Mouse (Mus musculus) cerebellum, postnatal 36 days (tissue): ENCODE results near the gene Ppp1r11.

Experiments used
- DNase-seq, 2 experiments: peaks; one replicate each; pipeline ENCODE4 v3.0.0; 2021 to 2022; ENCODE audit warnings: mixed read lengths in 2 of 2

The Ppp1r11 gene

DNA sequence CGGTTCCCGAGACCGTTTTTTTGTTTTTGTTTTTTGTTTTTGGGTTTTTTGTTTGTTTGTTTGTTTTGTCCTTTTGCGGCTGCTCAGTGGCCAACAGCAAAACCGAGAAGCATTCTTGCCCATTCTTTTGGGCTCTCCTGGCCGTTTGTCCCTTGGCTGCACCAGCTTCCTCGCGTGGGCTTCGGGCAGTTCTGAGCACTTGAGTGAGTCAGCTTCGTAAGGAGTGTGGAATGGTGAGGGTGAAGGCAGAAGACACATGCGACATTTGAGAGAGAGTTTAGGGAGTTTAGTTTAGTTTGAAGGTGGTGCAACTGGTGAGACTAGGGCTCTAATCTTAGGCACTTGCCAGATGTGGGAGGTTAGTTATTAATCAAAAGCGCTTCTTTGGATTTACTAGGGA, 7.3 kb upstream of the Ppp1r11 start:
- peak in 1 of 2 experiments; percentile 6 for DNase-seq

DNA sequence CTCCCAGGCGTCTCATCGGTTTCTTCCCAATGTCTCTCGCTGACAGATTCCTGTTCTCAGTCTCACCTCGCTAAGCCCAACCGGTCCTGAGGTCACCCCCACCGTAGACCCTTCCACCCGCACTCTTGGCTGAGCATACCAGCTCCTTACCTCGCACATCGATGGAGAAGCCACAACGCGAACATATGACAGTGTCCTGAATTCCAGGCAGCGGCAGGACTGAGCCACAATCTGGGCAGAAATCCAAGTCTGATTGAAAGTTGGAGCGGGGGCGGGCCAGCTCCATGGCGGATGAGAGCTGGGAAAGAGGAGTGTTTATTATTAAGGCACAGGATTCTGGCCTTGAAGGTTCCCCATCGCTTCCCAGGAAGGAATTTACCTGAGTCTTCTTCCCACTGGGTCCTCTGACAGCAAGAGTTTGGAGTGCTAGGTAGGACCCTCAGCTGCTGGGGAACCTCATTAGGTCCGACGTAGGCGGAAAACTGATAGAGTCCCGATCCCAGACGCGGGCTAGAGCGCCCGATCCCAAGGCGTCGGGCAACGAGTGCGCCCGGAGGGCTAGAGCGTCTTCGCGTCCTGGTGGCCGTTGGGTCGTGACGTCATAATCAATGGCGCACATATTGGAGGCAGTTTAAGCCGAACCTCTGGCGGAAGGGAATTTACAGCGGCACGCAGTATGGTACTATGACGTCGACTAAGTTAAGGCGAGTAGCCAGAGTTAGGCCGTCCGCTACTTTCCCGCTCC, 6.6 kb upstream of the Ppp1r11 start, which contains the start of the genes Znrd1 and Znrd1as:
Gene Znrd1, minus strand, starts transcription at position 561 of the 745 bp plus-strand sequence.
Gene Znrd1as, plus strand, starts transcription at position 594 of the 745 bp plus-strand sequence.
- peak; percentile 93 to 94 for DNase-seq

- DNase-seq = no peak
These were observed 1.5 kb upstream of the Ppp1r11 start for GRCm38 (mm10) chr17:36953062-36953461.

DNA sequence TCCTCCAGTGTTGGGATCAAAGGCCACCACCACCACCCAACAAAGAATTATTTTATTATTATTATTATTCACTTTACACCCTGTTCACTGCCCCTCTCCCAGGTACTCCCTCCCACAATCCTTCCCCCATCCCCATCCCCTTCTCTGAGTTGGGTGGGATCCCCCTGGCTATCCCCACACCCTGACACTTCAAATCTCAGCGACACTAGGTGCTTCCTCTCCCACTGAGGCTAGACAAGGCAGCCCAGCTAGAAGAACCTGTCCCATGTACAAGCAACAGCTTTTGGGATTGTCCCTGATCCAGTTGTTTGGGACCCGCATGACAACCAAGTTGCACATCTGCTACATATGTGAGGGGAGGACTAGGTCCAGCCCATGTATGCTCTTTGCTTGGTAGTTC, 1.1 kb upstream of the Ppp1r11 start:
- no peak for DNase-seq

GRCm38 (mm10) chr17:36949265-36949664, 2.3 kb downstream of the Ppp1r11 start:
- DNase-seq = no peak

DNA sequence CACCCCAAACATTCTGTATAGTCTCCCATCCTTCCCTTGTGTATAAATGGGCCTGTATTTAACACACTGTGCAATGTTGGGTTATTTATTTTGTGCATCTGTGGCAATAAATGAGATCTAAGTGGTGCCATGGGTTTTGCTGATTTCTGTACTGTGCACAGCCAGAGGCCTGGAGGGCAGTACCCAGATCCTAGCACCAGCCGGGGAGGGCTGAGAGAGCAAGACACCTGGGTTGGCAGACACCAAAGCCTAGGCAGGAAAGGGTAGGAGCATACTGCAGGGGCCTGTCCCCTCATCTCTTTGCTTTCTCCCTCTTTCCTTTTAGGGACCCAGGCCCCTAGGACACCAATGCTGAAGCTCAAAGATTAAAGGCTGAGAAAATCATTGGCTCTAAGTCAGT, 3.3 kb downstream of the Ppp1r11 start:
- DNase-seq = no peak

- DNase-seq = peak; percentile 66 to 68
These were observed 4.3 kb downstream of the Ppp1r11 start for GRCm38 (mm10) chr17:36947051-36947819.

GRCm38 (mm10) chr17:36944121-36944775, 7.3 kb downstream of the Ppp1r11 start:
- no peak for DNase-seq

DNA sequence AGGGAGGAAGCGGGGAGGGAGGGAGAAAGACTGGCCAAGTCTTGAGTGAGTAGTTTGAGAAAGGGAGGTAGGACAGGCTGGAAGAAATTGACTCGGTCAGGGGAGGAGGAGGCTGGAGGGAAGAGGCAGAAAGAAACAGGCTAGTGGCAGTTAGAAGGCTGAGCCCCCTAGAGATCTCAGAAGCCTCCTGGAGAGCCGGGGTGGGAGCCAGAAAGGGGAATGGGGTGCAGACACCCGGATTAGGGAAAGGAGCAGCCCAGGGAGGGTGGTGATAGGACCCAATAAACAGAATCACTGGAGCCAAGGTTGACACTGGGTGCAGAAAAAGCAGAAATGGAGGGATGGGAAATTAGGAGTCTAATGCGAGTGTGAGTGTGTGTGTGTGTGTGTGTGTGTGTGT, 7.8 kb downstream of the Ppp1r11 start:
- no peak for DNase-seq

GRCm38 (mm10) chr17:36942791-36943471, 8.6 kb downstream of the Ppp1r11 start, which contains the start of gene Rnf39:
Gene Rnf39, plus strand, starts transcription at chr17:36942918.
- peak; percentile 30 to 41 for DNase-seq

DNA sequence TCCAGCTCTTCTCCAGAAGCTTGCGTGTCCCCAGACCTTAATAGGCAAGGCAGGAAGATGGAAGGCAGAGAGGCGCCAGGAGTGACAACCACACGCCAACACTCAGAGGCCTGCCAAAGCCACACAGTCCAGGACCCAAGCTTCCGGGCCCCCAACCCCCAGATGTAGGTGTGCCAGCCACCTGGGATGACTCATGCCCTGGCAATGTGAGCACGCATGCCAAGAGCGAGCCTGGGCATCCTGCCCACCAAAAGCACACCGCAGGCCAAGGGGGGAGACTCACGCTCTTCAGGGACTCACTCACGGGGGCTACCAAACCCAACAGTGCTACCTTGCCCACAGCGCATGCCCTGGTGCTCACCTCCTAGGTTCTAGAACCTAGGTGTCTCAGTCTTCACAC, 9.2 kb downstream of the Ppp1r11 start:
- DNase-seq = peak; percentile 68 to 77

DNA sequence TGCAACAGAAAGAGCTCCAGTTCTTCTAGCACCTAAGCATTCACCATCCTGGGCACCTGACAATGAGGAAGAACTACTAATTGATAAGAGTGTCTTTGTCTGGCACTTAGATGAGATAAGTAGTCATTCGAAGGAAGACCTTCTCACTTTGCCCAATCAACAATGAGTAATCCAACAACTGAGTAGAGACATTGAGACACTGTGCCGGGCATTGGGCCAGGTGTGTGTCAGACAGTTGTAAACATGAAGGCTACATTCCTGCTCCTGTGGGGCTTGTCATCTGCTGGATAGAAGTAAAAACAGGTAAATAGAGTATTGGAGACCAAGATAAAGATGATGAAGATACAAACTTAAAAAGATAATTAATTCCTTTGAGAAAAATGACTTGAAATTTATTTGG, 13.5 kb downstream of the Ppp1r11 start:
- no peak for DNase-seq

- DNase-seq = no peak
These were observed 19.7 kb downstream of the Ppp1r11 start for GRCm38 (mm10) chr17:36931806-36932205.

DNA sequence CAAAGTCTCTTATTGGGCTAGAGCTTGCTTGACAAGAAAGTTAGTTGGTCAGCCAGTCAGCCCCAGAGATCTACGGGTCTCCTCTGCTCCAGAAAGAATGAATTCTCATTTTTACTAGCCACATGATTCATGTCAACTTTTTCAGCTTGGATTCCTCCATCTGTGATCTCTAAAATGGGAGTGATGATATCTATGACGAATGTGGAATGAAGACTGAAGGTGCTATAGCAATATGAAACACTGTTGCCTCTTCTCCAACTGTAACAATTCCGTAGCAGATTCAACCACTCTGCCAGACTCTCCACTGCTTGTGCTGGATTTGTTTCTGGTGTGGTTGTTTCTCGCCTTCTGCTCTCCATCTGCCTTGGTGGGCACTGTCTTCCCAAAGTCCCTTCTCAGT, 20.4 kb downstream of the Ppp1r11 start:
- no peak for DNase-seq

DNA sequence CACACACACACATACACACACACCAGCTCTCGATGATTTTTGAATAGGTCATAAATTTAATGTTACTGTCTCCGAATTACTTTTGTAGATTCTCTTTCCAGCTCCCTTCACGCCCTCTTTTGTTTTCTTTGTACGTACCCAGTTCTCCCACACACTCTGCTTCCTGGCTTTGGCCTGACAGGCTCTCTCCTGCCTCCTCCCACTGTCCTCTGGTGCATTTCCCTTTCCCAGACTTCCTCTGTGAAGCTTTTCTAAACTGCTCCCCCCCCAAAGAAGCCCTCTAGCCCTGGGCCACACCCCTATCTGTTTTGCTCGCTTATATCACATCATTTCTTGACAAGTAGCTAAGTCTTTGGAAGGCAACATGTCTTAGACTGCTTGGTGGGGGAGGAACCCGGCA, 21.3 kb downstream of the Ppp1r11 start:
- no peak for DNase-seq

- no peak for DNase-seq
These were observed 22.2 kb downstream of the Ppp1r11 start for GRCm38 (mm10) chr17:36929236-36929932.

DNA sequence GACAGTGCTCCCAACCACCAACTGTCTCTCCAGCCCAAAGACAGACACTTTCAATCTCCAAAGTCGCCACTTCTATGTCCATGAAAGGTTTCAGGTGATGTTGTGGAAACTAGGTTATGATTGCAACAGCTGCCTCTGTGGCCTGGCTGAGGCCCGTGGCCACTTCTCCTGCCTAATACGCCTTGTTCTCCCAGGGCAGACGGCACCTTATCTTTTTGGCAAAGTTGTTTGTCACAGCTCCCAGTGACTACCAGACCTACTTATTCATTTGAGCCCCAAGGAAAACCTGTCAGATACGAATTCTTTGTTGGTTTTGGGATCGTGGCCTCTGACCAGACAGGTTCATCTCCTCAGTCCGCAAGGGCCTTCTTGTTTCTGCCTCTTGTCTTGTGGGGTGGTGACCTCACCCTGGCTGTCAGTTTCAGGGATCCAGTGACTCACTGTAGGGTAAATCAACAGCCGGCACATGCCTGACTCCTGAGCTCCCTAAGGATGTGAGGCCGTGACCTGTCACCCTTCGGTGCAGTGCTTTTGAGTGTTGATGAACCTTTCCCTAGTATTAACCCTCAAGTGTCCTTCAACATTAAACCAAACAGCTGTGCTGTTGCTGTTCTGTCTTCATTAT, 23.9 kb downstream of the Ppp1r11 start:
- DNase-seq = no peak

DNA sequence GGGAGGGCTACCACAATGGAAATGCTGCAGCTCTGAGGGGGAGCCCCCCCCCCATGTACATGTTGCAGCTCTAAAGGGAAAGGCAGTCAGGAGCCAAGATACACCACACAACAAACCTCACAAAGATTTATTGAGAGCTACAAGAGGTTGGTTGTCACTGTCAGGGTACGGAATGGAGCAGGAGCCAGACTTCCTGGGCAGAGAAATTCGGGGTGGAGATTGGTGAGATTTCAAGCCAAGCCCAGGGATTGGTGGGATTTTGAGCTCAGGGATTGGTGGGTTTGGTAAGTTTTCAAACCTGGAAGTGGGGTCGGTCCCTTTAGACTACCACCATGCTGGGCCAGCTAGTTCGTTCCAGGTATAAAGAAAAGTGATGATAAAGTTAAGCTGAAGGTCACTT, 28.1 kb downstream of the Ppp1r11 start:
- no peak for DNase-seq

- DNase-seq = no peak
These were observed 28.8 kb downstream of the Ppp1r11 start for GRCm38 (mm10) chr17:36922715-36923114.

DNA sequence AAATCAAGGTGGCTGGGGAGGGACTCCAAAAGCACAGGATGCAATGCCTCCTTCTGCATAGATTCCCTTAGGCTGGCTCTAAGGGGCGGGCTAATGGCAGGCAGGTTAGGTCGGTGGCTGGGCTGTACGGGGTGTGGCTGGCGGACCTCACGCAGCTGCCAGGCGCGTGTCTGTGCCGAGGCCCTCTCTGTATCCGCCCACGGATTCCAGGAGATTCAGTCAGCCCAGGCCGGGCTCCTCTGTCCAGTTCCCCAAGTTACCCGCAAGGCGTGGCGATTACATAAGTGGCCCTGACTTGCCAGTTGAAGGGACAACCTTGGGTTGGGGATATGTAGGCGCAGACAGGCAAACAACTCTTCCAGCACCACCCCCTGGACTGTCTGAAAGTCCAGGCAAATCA, 31.3 kb downstream of the Ppp1r11 start:
- no peak for DNase-seq

- peak; percentile 62 to 66 for DNase-seq
These were observed 36.5 kb downstream of the Ppp1r11 start for GRCm38 (mm10) chr17:36915076-36915475.

DNA sequence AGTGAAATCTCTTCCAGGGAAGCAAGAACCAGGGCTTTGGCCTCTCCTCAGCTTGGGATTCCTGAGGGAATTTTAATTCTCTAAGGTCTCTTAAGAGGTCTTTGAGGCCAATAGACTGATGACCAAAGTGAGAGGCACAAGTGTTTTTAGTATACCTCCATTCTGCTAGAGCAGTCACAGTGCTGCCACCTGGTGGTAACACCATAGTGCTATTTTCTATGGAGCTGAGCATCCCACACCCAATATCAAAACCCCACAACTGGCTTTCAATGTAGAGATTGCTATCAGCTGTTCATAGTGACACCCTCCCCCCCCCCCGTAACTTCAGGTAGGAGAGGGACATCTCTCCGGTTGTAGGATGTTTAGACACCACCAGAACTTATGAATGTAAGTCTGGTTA, 37.4 kb downstream of the Ppp1r11 start:
- peak; percentile 77 to 83 for DNase-seq
